Mouse (Mus musculus) embryonic facial prominence, embryonic 14.5 days (tissue): ENCODE results near the gene Rufy4. TPM values are rescaled to one million over a fixed set of nuclear protein-coding genes. Genes with fewer than 3 reads are reported as not detected.

Experiments
- ATAC-seq: fragments of 200-750 bp; cut with Nextera tagmentation; 2 replicates; pipeline ENCODE4 v1.8.0; 2017; ENCODE audit warnings: low read depth, moderate number of reproducible peaks, moderate TSS enrichment
- DNase-seq: peaks from one replicate; pipeline ENCODE4 v3.0.0-alpha.2; 2015; ENCODE audit warnings: low spot score
- H3K27ac ChIP-seq: fragments of 300-500 bp; sonication (generic); replicated peaks from 2 replicates; pipeline ENCODE4 v1.5.1; 2014; ENCODE audit warnings: low read depth, mild to moderate bottlenecking, low read length, moderate library complexity
- H3K27me3 ChIP-seq: fragments of 300-500 bp; sonication (generic); replicated peaks from 2 replicates; pipeline ENCODE4 v1.6.1; 2014; ENCODE audit warnings: low read length; ENCODE audit not compliant: control insufficient read depth, insufficient read depth
- H3K36me3 ChIP-seq: fragments of 300-500 bp; sonication (generic); 2 replicates; pipeline ENCODE4 v1.6.1; 2014; ENCODE audit warnings: low read length, mixed read lengths; ENCODE audit not compliant: control insufficient read depth, insufficient read depth
- H3K4me1 ChIP-seq: fragments of 300-500 bp; sonication (generic); 2 replicates; pipeline ENCODE4 v1.6.1; 2014; ENCODE audit warnings: antibody characterized with exemption, low read length; ENCODE audit not compliant: control insufficient read depth, insufficient read depth
- H3K4me2 ChIP-seq: fragments of 300-500 bp; sonication (generic); 2 replicates; pipeline ENCODE4 v1.6.1; 2014; ENCODE audit warnings: low read depth, mild to moderate bottlenecking, low read length, moderate library complexity, mixed read lengths
- H3K4me3 ChIP-seq: fragments of 300-500 bp; sonication (generic); 2 replicates; pipeline ENCODE4 v1.5.1; 2014; ENCODE audit warnings: low read depth, mild to moderate bottlenecking, low read length
- H3K9ac ChIP-seq: fragments of 300-500 bp; sonication (generic); 2 replicates; pipeline ENCODE4 v1.6.1; 2014; ENCODE audit warnings: low read depth, mild to moderate bottlenecking, low read length, moderate library complexity, mixed read lengths
- H3K9me3 ChIP-seq: fragments of 300-500 bp; sonication (generic); 2 replicates; pipeline ENCODE4 v1.6.1; 2016; ENCODE audit warnings: low read length; ENCODE audit not compliant: control insufficient read depth
- WGBS: fragments of 180-500 bp; shearing (Covaris S2); extraction: QIAGEN DNeasy Blood & Tissue Kit; methylation state at CpG from one replicate; pipeline ENCODE4 v1.1.7; 2014; 5-methylcytosine and 5-hydroxymethylcytosine counted together
- polyA plus RNA-seq: library from polyadenylated mRNA; unstranded; fragments of >200 nt; fragmentation: Nextera tagmentation; extraction: Ambion mirVana; gene quantifications from 2 replicates; pipeline ENCODE4 v1.2.1, GENCODE M21; 2014

Gene Rufy4
- polyA plus RNA-seq, 1 experiment from 2014 or later, result 0.72 TPM

DNA sequence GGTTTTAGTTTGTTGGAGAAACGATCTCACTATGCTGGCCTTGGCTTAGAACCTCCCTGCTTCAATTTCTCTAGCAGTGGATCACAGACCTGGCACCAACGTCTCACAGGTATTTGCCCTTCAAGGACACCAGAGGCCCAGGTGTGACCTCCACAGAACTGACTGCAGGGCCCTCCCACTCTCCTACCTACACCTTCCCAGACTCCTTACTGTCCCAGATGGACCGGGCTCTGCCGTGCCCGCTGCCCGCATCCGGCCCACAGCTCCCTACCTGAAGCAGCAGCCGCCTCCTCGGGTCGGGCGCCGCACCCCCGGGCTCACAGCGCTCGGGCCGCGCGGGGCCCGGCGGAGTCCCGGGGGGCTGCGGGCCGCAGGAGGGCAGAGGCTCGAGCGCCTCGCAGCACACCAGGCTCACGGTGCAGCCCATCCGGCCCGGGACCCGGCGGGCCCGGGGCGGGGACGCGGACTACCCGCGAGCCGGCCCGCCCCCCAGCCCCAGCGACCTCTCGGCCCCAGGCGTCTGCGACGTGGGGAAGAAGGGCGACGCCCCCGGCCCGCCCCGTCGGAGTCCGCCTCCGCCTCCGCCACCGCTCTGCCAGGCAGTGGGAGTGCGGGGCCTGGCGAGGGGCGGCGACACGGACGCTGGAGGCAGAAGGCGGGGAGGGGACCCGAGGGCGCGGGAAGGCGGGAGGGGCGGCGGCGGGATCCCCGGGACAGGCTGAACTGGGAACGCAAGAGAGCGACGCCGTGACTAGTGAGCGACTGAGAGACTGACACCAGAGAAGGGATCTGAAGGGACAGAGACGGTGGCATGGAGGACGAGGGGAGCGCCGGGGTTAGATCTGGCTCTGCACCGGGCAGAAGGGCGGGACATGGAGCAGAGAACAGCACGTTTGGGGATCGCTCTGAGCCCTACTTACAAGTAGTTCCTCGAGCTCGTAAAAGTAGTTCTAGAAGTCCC lies 1.0 kb upstream of the Rufy4 start, which contains the start of gene Tns1:
TSS of gene Tns1 (minus strand) at position 429 of the 961 bp plus-strand sequence.
- H3K4me2 ChIP-seq, result peak within 1 kb of the TSS; percentile 88
- H3K27ac ChIP-seq, result no peak within 1 kb of the TSS
- DNase-seq (peak; percentile 62), ATAC-seq (peak; percentile 76)
- H3K9me3 ChIP-seq, result no peaks in the 10 kb centered on the region
- H3K36me3 ChIP-seq, result no peaks in the 10 kb centered on the region
- H3K4me1 ChIP-seq, result no peaks in the 10 kb centered on the region
- peak within 1 kb of the TSS; percentile 72 for H3K9ac ChIP-seq
- peak within 1 kb of the TSS; percentile 49 for H3K4me3 ChIP-seq
- 1% methylated on average over 42 of the region's 84 CpGs for WGBS
- H3K27me3 ChIP-seq, result 0 out of 2 replicates have a peak, but pooled peaks cover 6% of the 10 kb centered on the region

DNA sequence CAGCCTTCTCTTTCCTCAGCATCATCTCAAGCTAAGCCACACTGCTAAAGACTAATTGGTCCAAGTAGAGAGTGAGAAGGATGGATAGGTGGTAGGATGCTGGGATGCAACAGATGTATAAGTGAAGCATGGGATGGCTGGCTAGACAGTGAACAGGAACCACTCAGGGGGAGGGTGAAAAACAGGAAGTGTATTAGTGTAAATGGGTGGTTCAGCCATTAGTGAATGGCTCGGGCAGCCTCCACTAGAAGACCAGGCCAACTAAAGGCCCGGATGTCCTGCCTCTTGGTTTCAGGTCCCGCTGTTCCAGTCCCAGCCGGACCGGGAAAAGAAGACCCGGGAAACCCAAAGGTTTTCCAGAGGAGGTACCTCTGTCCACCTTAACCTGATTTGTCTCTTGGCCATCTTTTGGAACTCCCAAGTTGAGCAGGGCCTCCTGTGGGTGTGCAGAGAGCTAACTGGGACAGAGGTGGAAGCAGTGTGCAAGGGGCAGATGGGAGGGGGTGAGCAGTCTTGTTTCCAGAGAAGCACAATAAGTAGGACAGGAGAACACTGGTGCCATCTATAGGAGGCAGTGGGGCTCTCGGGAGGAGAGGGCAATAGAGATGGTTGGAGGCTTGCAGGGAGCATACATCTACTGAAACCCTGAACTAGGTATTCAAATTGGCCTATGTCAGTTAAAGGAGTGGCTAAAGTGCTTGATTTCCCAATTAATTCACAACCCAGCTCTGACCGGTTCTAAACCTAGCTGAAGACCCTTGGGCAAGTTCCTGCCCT lies 5.7 kb downstream of the Rufy4 start:
- Histone ChIP-seq H3K4me3 (no peak overlapping the region), H3K27me3 (no peaks in the 10 kb centered on the region), H3K36me3 (no peaks in the 10 kb centered on the region), H3K27ac (no peak overlapping the region), H3K4me1 (no peaks in the 10 kb centered on the region), H3K9ac (no peak overlapping the region), H3K9me3 (no peaks in the 10 kb centered on the region), H3K4me2 (no peak overlapping the region)
- WGBS, result 87% methylated on average over 8 of the region's 8 CpGs
- ATAC-seq (no peak), DNase-seq (no peak)

DNA sequence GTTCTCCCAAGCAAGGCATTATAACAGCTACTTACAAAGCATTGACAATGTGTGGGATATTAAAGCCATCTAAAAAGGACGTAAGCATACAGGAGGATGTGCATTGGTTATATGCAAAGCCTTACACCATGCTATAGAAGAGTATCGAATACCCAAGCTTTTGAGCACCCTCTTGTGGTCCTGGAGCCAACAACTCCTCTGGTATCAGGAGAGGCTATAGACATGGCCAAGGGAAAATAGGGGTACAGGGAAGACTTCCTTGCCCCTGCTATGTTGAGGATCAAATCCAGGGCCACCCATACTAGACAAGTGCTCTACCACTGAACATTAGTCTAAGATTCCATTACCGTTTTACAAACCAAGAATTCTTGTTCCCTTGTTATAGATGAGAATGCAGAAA lies 6.7 kb downstream of the Rufy4 start:
- H3K36me3 ChIP-seq, result no peaks in the 10 kb centered on the region
- H3K27ac ChIP-seq, result no peak overlapping the region
- no peak overlapping the region for H3K4me3 ChIP-seq
- WGBS, result 63% methylated on average over 3 of the region's 3 CpGs
- H3K9ac ChIP-seq, result no peak overlapping the region
- no peaks in the 10 kb centered on the region for H3K4me1 ChIP-seq
- no peaks in the 10 kb centered on the region for H3K27me3 ChIP-seq
- DNase-seq, result no peak
- H3K4me2 ChIP-seq, result no peak overlapping the region
- ATAC-seq, result no peak
- H3K9me3 ChIP-seq, result no peaks in the 10 kb centered on the region

DNA sequence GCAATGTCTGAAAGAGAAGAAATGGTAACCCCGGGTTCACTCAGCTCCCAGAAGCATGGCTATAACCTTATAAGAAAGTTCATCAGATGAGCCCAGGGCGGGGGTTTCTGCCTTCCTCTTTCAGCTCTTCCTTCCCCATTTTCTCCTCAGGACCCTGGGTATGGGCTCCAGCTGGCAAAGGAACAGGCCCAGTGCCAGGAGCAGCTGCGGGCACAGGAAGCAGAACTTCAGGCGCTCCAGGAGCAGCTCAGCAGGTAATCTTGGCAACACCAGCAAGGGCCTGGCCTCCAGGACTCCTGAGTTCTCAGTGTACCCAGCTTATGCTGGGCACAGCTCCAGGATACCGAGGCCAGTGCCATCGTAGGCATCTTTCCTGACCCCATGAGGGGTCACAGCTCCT lies 8.6 kb downstream of the Rufy4 start:
- ATAC-seq, result no peak
- H3K4me2 ChIP-seq, result no peak overlapping the region
- H3K9ac ChIP-seq, result no peak overlapping the region
- H3K9me3 ChIP-seq, result no peaks in the 10 kb centered on the region
- no peaks in the 10 kb centered on the region for H3K4me1 ChIP-seq
- no peak overlapping the region for H3K27ac ChIP-seq
- DNase-seq, result no peak
- 75% methylated on average over 6 of the region's 6 CpGs for WGBS
- H3K27me3 ChIP-seq, result no peaks in the 10 kb centered on the region
- no peak overlapping the region for H3K4me3 ChIP-seq
- no peaks in the 10 kb centered on the region for H3K36me3 ChIP-seq

DNA sequence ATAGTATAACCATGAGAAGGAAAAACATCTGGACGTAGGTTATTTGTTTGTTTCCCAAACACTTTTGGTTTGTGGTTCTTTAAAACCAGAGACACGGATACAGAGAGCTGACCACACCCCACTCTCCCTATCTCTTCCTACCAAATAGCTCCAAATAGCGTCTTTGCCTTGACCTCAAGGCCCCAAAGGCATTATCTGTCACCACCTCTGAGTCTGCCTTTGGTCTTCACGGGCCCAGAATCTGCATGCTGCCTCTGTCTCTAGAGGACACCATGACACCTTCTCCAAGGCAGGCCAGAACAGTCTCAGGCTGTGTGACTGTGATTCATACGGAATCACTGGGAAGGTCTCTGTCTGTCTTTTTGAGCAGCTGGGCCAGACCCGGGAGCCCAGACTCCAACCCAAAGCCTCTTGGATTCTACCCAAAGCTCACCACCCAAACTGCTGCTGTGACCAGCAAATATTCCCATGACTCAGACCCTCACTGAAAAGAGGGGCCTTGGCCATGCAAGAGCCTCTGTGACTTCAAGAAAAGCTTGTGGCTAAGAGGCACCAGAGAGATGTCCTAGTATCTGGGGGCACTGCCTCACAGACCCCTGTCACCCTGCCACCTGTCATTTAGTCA lies 10.1 kb downstream of the Rufy4 start:
- Histone ChIP-seq H3K27ac (no peak overlapping the region), H3K36me3 (no peaks in the 10 kb centered on the region), H3K9ac (no peak overlapping the region), H3K9me3 (no peaks in the 10 kb centered on the region), H3K4me1 (no peaks in the 10 kb centered on the region), H3K4me2 (no peak overlapping the region), H3K27me3 (no peaks in the 10 kb centered on the region), H3K4me3 (no peak overlapping the region)
- WGBS, result 67% methylated on average over 6 of the region's 6 CpGs
- ATAC-seq (no peak), DNase-seq (no peak)

DNA sequence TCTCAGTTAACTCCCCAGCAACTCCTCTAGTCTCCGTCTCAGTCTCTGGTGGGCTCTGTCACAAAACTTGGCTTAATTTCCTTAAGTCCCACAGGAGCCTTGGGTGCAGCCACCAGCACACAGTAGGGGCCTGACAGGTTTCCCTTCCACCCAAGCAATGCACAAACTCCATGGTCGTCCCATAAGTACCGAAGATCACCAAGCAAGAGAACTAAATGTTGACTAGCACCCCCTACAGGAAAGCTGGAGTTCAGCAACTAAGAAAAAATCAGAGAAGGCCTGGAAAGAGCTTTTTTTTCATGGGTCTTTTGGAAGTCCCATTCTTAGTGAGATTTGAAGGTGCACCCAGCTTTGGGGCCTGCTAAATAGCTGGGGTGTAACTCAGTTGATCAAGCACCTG lies 14.1 kb downstream of the Rufy4 start:
- Histone ChIP-seq H3K4me2 (no peak overlapping the region), H3K4me1 (no peaks in the 10 kb centered on the region), H3K9ac (no peak overlapping the region), H3K4me3 (no peak overlapping the region), H3K9me3 (no peaks in the 10 kb centered on the region), H3K27me3 (no peaks in the 10 kb centered on the region), H3K27ac (no peak overlapping the region), H3K36me3 (no peaks in the 10 kb centered on the region)
- 64% methylated on average over 3 of the region's 3 CpGs for WGBS
- no peak for DNase-seq
- ATAC-seq, result no peak

DNA sequence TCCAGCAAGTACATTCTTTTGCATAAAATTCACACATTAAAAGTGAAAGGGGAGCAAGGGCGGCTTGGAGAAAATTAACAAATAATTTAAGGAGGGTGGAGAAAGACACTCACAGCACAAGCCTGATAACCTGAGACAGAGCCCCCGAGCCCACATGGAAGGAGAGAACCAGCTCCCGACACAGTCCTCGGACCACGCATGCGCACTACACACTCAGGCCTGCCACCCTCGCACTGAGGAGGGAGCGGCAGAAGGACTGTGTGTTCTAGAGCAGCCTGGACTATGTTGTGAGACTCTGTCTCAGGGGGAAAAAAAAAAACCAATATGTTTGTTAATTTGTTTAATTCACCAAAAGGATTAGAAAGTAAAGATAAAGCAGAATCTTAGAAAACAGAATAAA lies 16.4 kb downstream of the Rufy4 start:
- Histone ChIP-seq H3K9ac (no peak overlapping the region), H3K9me3 (no peaks in the 10 kb centered on the region), H3K4me2 (no peak overlapping the region), H3K36me3 (no peaks in the 10 kb centered on the region), H3K27me3 (no peaks in the 10 kb centered on the region), H3K4me1 (no peaks in the 10 kb centered on the region), H3K27ac (no peak overlapping the region), H3K4me3 (no peak overlapping the region)
- no peak for ATAC-seq
- no peak for DNase-seq
- 68% methylated on average over 8 of the region's 8 CpGs for WGBS

DNA sequence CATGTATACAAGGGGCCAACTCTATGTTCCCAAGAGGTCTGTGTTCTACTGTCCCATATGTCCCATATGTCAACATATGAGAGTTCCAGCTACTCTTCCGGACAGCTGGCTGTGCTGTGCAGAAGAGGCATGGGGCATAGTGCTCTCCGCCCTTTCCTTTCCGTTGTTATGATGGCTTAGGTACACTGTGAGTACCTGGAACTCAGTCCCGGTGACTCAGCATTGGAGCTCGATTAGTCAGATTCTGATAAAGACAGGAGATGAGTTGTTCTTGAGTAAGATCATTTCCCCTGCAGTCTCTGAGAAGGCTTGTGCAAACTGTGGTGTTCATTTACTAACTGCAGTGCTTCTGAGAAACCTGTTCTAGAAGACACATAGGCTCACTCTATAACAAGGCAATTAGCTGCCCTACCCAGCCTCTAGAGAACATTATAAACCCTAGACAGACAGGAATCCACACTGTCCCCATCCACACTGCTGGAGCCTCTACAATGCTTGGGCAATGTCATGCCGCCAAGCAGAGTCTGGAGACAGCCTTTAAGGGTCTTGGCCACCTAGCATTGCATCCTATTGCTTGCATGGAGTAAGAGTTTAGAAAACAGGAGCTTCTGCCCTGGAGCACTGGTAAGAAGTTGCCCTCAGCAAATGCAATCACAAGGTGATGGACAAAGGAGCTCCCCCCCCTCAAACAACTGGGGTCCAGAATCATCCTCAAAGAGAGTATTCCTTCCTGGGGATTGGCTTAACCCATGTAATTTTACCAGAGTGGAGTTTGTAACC lies 24.0 kb downstream of the Rufy4 start:
- no peak overlapping the region for H3K9ac ChIP-seq

More for the DNA sequence above, 24.0 kb downstream of the Rufy4 start:
- H3K36me3 ChIP-seq, result no peaks in the 10 kb centered on the region
- H3K4me1 ChIP-seq, result 0 out of 2 replicates have a peak, but pooled peaks cover 6% of the 10 kb centered on the region
- H3K9me3 ChIP-seq, result no peaks in the 10 kb centered on the region
- no peak for DNase-seq
- no peak overlapping the region for H3K4me2 ChIP-seq
- no peak overlapping the region for H3K27ac ChIP-seq
- H3K27me3 ChIP-seq, result no peaks in the 10 kb centered on the region
- no peak for ATAC-seq
- 90% methylated on average over 6 of the region's 6 CpGs for WGBS
- no peak overlapping the region for H3K4me3 ChIP-seq
